Mouse (Mus musculus) stomach, postnatal 0 days (tissue): ENCODE measurements around the gene Aftph.

Source experiments
- CTCF ChIP-seq: IDR thresholded peaks from 2 replicates; pipeline ENCODE4 v1.5.1; 2016; ENCODE audit warnings: antibody characterized with exemption, low read depth, mild to moderate bottlenecking, moderate library complexity
- EP300 ChIP-seq: optimal IDR thresholded peaks from 2 replicates; pipeline ENCODE3; 2016; ENCODE audit warnings: antibody characterized with exemption

DNA sequence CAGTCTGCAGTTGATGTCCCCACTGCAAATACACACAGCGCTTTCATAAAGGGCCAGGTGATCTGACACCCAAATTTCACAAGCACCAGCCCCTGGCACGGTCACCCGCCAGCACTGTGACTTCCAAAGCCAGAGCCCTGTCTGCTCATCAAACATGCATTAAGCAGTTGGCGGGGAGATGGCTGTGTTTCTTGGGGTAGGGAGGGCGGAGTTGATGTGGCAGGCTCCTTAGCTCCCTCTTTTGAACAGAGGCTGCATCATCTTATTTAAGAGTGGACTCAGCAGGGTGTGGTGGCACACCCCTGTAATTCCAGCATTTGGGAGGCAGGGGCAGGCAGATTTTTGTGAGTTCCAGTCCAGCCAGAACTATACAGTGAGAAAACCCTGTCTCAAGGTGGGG is 91.9 kb downstream of the Aftph start:
- TF ChIP-seq CTCF (peak; percentile 28; the same call in 1 of the 2 replicates), EP300 (no peak)
